Mouse (Mus musculus) CH12.LX (cell line): ENCODE results near the gene Hoxa10. TPM values are rescaled to one million over a fixed set of nuclear protein-coding genes. Genes with fewer than 3 reads are reported as not detected.

ENCODE experiments used
- DNase-seq: peaks from one replicate; pipeline ENCODE4 v3.0.0-alpha.2; 2013; ENCODE audit errors: extremely low read depth
- H3K27ac ChIP-seq: 2 replicates; pipeline ENCODE4 v1.5.1; 2012; ENCODE audit warnings: low read depth, mild to moderate bottlenecking, control low read depth, moderate library complexity; ENCODE audit not compliant: insufficient read depth
- H3K27me3 ChIP-seq: replicated peaks from 2 replicates; pipeline ENCODE3; 2012; ENCODE audit warnings: inconsistent platforms
- H3K36me3 ChIP-seq, 2 experiments: replicated peaks in 1 of 2; 2 replicates each; pipeline versions ENCODE3 to v1.6.1; 2012; ENCODE audit warnings: inconsistent platforms in 1 of 2, low read length in 1 of 2, mild to moderate bottlenecking in 1 of 2, mixed read lengths in 1 of 2, moderate library complexity in 1 of 2; ENCODE audit not compliant: control insufficient read depth in 1 of 2, insufficient read depth in 1 of 2
- H3K4me1 ChIP-seq, 2 experiments: 2 replicates each; pipeline ENCODE4 v1.6.1; 2012; ENCODE audit warnings: inconsistent platforms in 1 of 2, moderate library complexity in 1 of 2; ENCODE audit not compliant: insufficient read depth in 2 of 2, control insufficient read depth in 1 of 2
- H3K4me2 ChIP-seq: 2 replicates; pipeline ENCODE4 v1.6.1; 2012; ENCODE audit warnings: low read depth, mild to moderate bottlenecking, control low read depth; ENCODE audit not compliant: poor library complexity, insufficient read depth, severe bottlenecking
- H3K4me3 ChIP-seq, 3 experiments: fragments of 150-350 bp in 1 of 3; sonication (generic) in 1 of 3; replicated peaks in 1 of 3; 2 replicates each; pipeline versions ENCODE3 to v1.5.1; 2011 to 2012; ENCODE audit warnings: low read depth in 2 of 3, low read length in 2 of 3, mild to moderate bottlenecking in 2 of 3, moderate library complexity in 2 of 3, control low read depth in 1 of 3, improper control_type of control experiment in 1 of 3, inconsistent platforms in 1 of 3, mixed read lengths in 1 of 3; ENCODE audit not compliant: poor library complexity in 1 of 3
- H3K79me2 ChIP-seq: replicated peaks from 2 replicates; pipeline ENCODE4 v1.6.1; 2012; ENCODE audit warnings: mild to moderate bottlenecking, moderate library complexity; ENCODE audit not compliant: control insufficient read depth, poor library complexity, insufficient read depth, severe bottlenecking; ENCODE audit errors: extremely low read depth
- H3K9ac ChIP-seq: 2 replicates; pipeline ENCODE4 v1.6.1; 2012; ENCODE audit warnings: low read depth, mild to moderate bottlenecking, control low read depth, moderate library complexity; ENCODE audit not compliant: insufficient read depth
- H3K9me3 ChIP-seq: replicated peaks from 2 replicates; pipeline ENCODE3; 2012; ENCODE audit warnings: low read length, inconsistent platforms, mixed read lengths
- BHLHE40 ChIP-seq: IDR thresholded peaks from 2 replicates; pipeline ENCODE4 v1.6.1; 2011; ENCODE audit warnings: mild to moderate bottlenecking, low read depth, low read length, improper control_type of control experiment
- CHD1 ChIP-seq: IDR thresholded peaks from 2 replicates; pipeline ENCODE4 v1.6.1; 2012; ENCODE audit warnings: low read depth, low read length, improper control_type of control experiment, inconsistent platforms
- CHD2 ChIP-seq: IDR thresholded peaks from 2 replicates; pipeline ENCODE4 v1.6.1; 2011; ENCODE audit warnings: low read length, improper control_type of control experiment
- E2F4 ChIP-seq: IDR thresholded peaks from 2 replicates; pipeline ENCODE4 v1.6.1; 2011; ENCODE audit warnings: low read depth, low read length, improper control_type of control experiment; ENCODE audit not compliant: insufficient replicate concordance
- KAT2A ChIP-seq: IDR thresholded peaks from 2 replicates; pipeline ENCODE4 v1.6.1; 2012; ENCODE audit warnings: low read length, improper control_type of control experiment, inconsistent platforms; ENCODE audit not compliant: insufficient replicate concordance
- MAFK ChIP-seq: IDR thresholded peaks from 2 replicates; pipeline ENCODE4 v1.6.1; 2011; ENCODE audit warnings: low read length, improper control_type of control experiment; ENCODE audit not compliant: insufficient replicate concordance
- MXI1 ChIP-seq: IDR thresholded peaks from 2 replicates; pipeline ENCODE4 v1.6.1; 2011; ENCODE audit warnings: mild to moderate bottlenecking, low read depth, low read length, improper control_type of control experiment
- MYC ChIP-seq: IDR thresholded peaks from 2 replicates; pipeline ENCODE4 v1.6.1; 2011; ENCODE audit warnings: low read depth, mild to moderate bottlenecking, improper control_type of control experiment, low read length
- NRF1 ChIP-seq: IDR thresholded peaks from 2 replicates; pipeline ENCODE4 v1.6.1; 2014; ENCODE audit warnings: low read depth, mild to moderate bottlenecking, inconsistent platforms, low read length, improper control_type of control experiment, moderate library complexity
- POLR2AphosphoS2 ChIP-seq: IDR thresholded peaks from 2 replicates; pipeline ENCODE4 v1.6.1; 2011; ENCODE audit warnings: low read depth, low read length, improper control_type of control experiment
- RCOR1 ChIP-seq: conservative IDR thresholded peaks from 2 replicates; pipeline ENCODE4 v1.6.1; 2012; ENCODE audit warnings: low read depth, mild to moderate bottlenecking, inconsistent platforms, low read length, improper control_type of control experiment
- SMC3 ChIP-seq: IDR thresholded peaks from 2 replicates; pipeline ENCODE4 v1.6.1; 2011; ENCODE audit warnings: low read depth, low read length, improper control_type of control experiment
- TCF12 ChIP-seq: IDR thresholded peaks from 2 replicates; pipeline ENCODE4 v1.6.1; 2014; ENCODE audit warnings: low read depth, mild to moderate bottlenecking, inconsistent platforms, low read length, improper control_type of control experiment
- ZMIZ1 ChIP-seq: IDR thresholded peaks from 2 replicates; pipeline ENCODE4 v1.6.1; 2012; ENCODE audit warnings: low read depth, mild to moderate bottlenecking, inconsistent platforms, low read length, improper control_type of control experiment
- ZNF384 ChIP-seq: IDR thresholded peaks from 2 replicates; pipeline ENCODE4 v1.6.1; 2012; ENCODE audit warnings: low read depth, low read length, improper control_type of control experiment, inconsistent platforms
- dilution Hi-C: fragments of 300-500 bp; cut with MboI; formaldehyde crosslinking; loops from 2 replicates; pipeline ENCODE4 v1.14.3; 2020; ENCODE audit warnings: low sequenced_read_pairs; ENCODE audit not compliant: extremely low pct_unique_long_range_greater_than_20kb, extremely low pct_ligation_motif_present
- in situ Hi-C: fragments of 300-500 bp; cut with MboI; formaldehyde crosslinking; loops from 3 replicates; pipeline ENCODE4 v1.14.3; 2019; ENCODE audit warnings: low sequenced_read_pairs, low pct_ligation_motif_present, low pct_unique_long_range_greater_than_20kb, mixed read lengths
- polyA plus RNA-seq: library from polyadenylated mRNA; unstranded; fragments of >175 nt; gene quantifications from 2 replicates; pipeline ENCODE4 v1.2.1, GENCODE M21; 2012; ENCODE audit warnings: low read depth; ENCODE audit not compliant: insufficient read length
- total RNA-seq, 2 experiments: library from RNA; depleted of rRNA; stranded (reverse); fragments of 300-350 nt in 1 of 2; fragments of >200 nt in 1 of 2; gene quantifications; 2 replicates each; pipeline ENCODE4 v1.2.3; 2012 to 2014

Hoxa10 gene
- total and polyA plus RNA-seq, 3 experiments: 5.2 to 14.5 (median 14.3) TPM

GRCm38 (mm10) chr6:52203121-52203370 is 37.6 kb downstream of the Hoxa10 start:
- Histone ChIP-seq H3K4me2 (no peak overlapping the region), H3K27me3 (no peaks in the 10 kb centered on the region), H3K36me3 (peaks cover 23 to 45% of the 10 kb centered on the region in 2 experiments), H3K27ac (no peak overlapping the region), H3K4me3 (no peak overlapping the region), H3K79me2 (no peaks in the 10 kb centered on the region), H3K9ac (no peak overlapping the region), H3K4me1 (0 out of 4 replicates have a peak, but pooled peaks cover 0 to under 1% of the 10 kb centered on the region in 2 experiments)
- in situ Hi-C loops: loop anchor here (25.0 kb wide), 1 partner anchor 191 kb away; the partner anchor contains the start of gene Skap2
- no peak for DNase-seq
- TF ChIP-seq CHD2: no peak
- TF ChIP-seq, all 38 proteins: peak for 0
- dilution Hi-C loops: no loop called here
- H3K9me3 ChIP-seq: peaks cover 39% of the 10 kb centered on the region

- Histone ChIP-seq H3K79me2 (no peaks in the 10 kb centered on the region), H3K4me2 (no peak overlapping the region), H3K9me3 (peaks cover 39% of the 10 kb centered on the region), H3K9ac (no peak overlapping the region), H3K27ac (no peak overlapping the region), H3K27me3 (no peaks in the 10 kb centered on the region), H3K4me3 (no peak overlapping the region), H3K36me3 (peaks cover 23 to 45% of the 10 kb centered on the region in 2 experiments), H3K4me1 (peaks cover 0 to 5% of the 10 kb centered on the region in 2 experiments; a peak in 1 of 4 replicates)
- dilution Hi-C loops (no loop called here), in situ Hi-C loops (loop anchor here (25.0 kb wide), 1 partner anchor 190 kb away; the partner anchor contains the start of gene Skap2)
- no peak for DNase-seq
- no peak for TF ChIP-seq MXI1
- TF ChIP-seq KAT2A: no peak
- no peak for TF ChIP-seq CHD1
- no peak for TF ChIP-seq BHLHE40
These were observed 38.1 kb downstream of the Hoxa10 start for GRCm38 (mm10) chr6:52202362-52203120.

- dilution Hi-C loops (no loop called here), in situ Hi-C loops (loop anchor here (25.0 kb wide), 1 partner anchor 189 kb away; the partner anchor contains the start of gene Skap2)
- Histone ChIP-seq H3K4me1 (peaks cover 0 to 5% of the 10 kb centered on the region in 2 experiments; a peak in 1 of 4 replicates), H3K9me3 (peaks cover 31% of the 10 kb centered on the region), H3K27ac (no peak overlapping the region), H3K27me3 (no peaks in the 10 kb centered on the region), H3K4me3 (no peak overlapping the region), H3K4me2 (no peak overlapping the region), H3K36me3 (peaks cover 21 to 35% of the 10 kb centered on the region in 2 experiments), H3K9ac (no peak overlapping the region), H3K79me2 (no peaks in the 10 kb centered on the region)
- no peak for DNase-seq
- TF ChIP-seq MXI1 (no peak), NRF1 (no peak), ZNF384 (no peak), ZMIZ1 (no peak), E2F4 (no peak), SMC3 (no peak), TCF12 (no peak), RCOR1 (no peak), MYC (no peak), POLR2AphosphoS2 (no peak), MAFK (no peak)
These were observed 39.4 kb downstream of the Hoxa10 start for GRCm38 (mm10) chr6:52201269-52201668.
